Mouse (Mus musculus) heart, embryonic 14.5 days (tissue): ENCODE measurements around the gene Klk11. TPM values are rescaled to one million over a fixed set of nuclear protein-coding genes. Genes with fewer than 3 reads are reported as not detected.

Experiments
- ATAC-seq: fragments of 200-750 bp; cut with Nextera tagmentation; 2 replicates; pipeline ENCODE4 v1.8.0; 2017; ENCODE audit warnings: low read depth, moderate TSS enrichment; ENCODE audit not compliant: insufficient number of reproducible peaks, insufficient read depth, low FRiP score
- H3K27ac ChIP-seq, 2 experiments: fragments of 200-500 bp in 1 of 2; fragments of 300-500 bp in 1 of 2; sonication (generic) in 1 of 2; replicated peaks in 1 of 2; 2 replicates each; pipeline ENCODE4 v1.5.1; 2012 to 2014; ENCODE audit warnings: low read depth in 2 of 2, low read length in 2 of 2, control low read depth in 1 of 2, mild to moderate bottlenecking in 1 of 2, mixed read lengths in 1 of 2; ENCODE audit not compliant: control insufficient read depth in 1 of 2, insufficient read depth in 1 of 2
- H3K27me3 ChIP-seq: fragments of 300-500 bp; sonication (generic); 2 replicates; pipeline ENCODE4 v1.6.1; 2014; ENCODE audit warnings: mild to moderate bottlenecking, low read length, control low read depth; ENCODE audit not compliant: control insufficient read depth, insufficient read depth
- H3K36me3 ChIP-seq: fragments of 300-500 bp; sonication (generic); 2 replicates; pipeline ENCODE4 v1.6.1; 2014; ENCODE audit warnings: mild to moderate bottlenecking, control low read depth, low read length, mixed read lengths; ENCODE audit not compliant: control insufficient read depth, insufficient read depth
- H3K4me1 ChIP-seq, 2 experiments: fragments of 200-500 bp in 1 of 2; fragments of 300-500 bp in 1 of 2; sonication (generic) in 1 of 2; 2 replicates each; pipeline ENCODE4 v1.6.1; 2012 to 2014; ENCODE audit warnings: low read length in 2 of 2, control low read depth in 1 of 2, mixed read lengths in 1 of 2; ENCODE audit not compliant: control insufficient read depth in 2 of 2, insufficient read depth in 2 of 2
- H3K4me2 ChIP-seq: fragments of 300-500 bp; sonication (generic); 2 replicates; pipeline ENCODE4 v1.6.1; 2014; ENCODE audit warnings: mild to moderate bottlenecking, low read length
- H3K4me3 ChIP-seq, 2 experiments: fragments of 200-500 bp in 1 of 2; fragments of 300-500 bp in 1 of 2; sonication (generic) in 1 of 2; 2 replicates each; pipeline ENCODE4 v1.5.1; 2012 to 2014; ENCODE audit warnings: low read length in 2 of 2, mild to moderate bottlenecking in 2 of 2, control low read depth in 1 of 2, low read depth in 1 of 2, moderate library complexity in 1 of 2; ENCODE audit not compliant: control insufficient read depth in 1 of 2, insufficient read depth in 1 of 2
- H3K9ac ChIP-seq: fragments of 300-500 bp; sonication (generic); 2 replicates; pipeline ENCODE4 v1.6.1; 2014; ENCODE audit warnings: mild to moderate bottlenecking, low read length
- H3K9me3 ChIP-seq: fragments of 300-500 bp; sonication (generic); 2 replicates; pipeline ENCODE4 v1.6.1; 2016; ENCODE audit warnings: low read length, control low read depth; ENCODE audit not compliant: control insufficient read depth
- WGBS: fragments of 180-500 bp; shearing (Covaris S2); extraction: QIAGEN DNeasy Blood & Tissue Kit; methylation state at CpG from one replicate; pipeline ENCODE4 v1.1.7; 2014; 5-methylcytosine and 5-hydroxymethylcytosine counted together
- polyA plus RNA-seq: library from polyadenylated mRNA; unstranded; fragments of >200 nt; fragmentation: Nextera tagmentation; extraction: Ambion mirVana; gene quantifications from 2 replicates; pipeline ENCODE4 v1.2.1, GENCODE M21; 2014

Gene Klk11
- polyA plus RNA-seq, 1 experiment from 2014 or later: not detected

GRCm38 (mm10) chr7:43780746-43781145, 6.3 kb downstream of the Klk11 start, which contains the start of gene Klk10:
Klk10 (plus strand) TSS chr7:43781035.
- H3K9ac ChIP-seq: no peak within 1 kb of the TSS
- no peak within 1 kb of the TSS for H3K4me2 ChIP-seq
- H3K4me1 ChIP-seq: peaks cover 0 to 4% of the 10 kb centered on the region in 2 experiments; a peak in 1 of 4 replicates
- no peak within 1 kb of the TSS for H3K4me3 ChIP-seq
- H3K27ac ChIP-seq: no peak within 1 kb of the TSS
- ATAC-seq: no peak
- no peaks in the 10 kb centered on the region for H3K36me3 ChIP-seq
- H3K27me3 ChIP-seq: peaks cover 8% of the 10 kb centered on the region
- H3K9me3 ChIP-seq: no peaks in the 10 kb centered on the region
- WGBS: 60% methylated on average over 5 of the region's 5 CpGs

- Histone ChIP-seq H3K4me3 (no peak overlapping the region), H3K4me1 (peaks cover 0 to 4% of the 10 kb centered on the region in 2 experiments; a peak in 1 of 4 replicates), H3K27ac (no peak overlapping the region), H3K9ac (no peak overlapping the region), H3K36me3 (no peaks in the 10 kb centered on the region), H3K27me3 (peaks cover 8% of the 10 kb centered on the region), H3K4me2 (no peak overlapping the region), H3K9me3 (no peaks in the 10 kb centered on the region)
- 80% methylated on average over 10 of the region's 11 CpGs for WGBS
- no peak for ATAC-seq
Measured at GRCm38 (mm10) chr7:43781541-43781940, 7.1 kb downstream of the Klk11 start.

GRCm38 (mm10) chr7:43782275-43783265, 8.2 kb downstream of the Klk11 start:
- ATAC-seq: no peak
- H3K27ac ChIP-seq: no peak overlapping the region
- WGBS: 8% methylated on average over 36 of the region's 36 CpGs
- peak overlapping the region; percentile 62 for H3K4me2 ChIP-seq
- peaks cover 0 to 4% of the 10 kb centered on the region in 2 experiments; a peak in 1 of 4 replicates for H3K4me1 ChIP-seq
- H3K36me3 ChIP-seq: no peaks in the 10 kb centered on the region
- peaks cover 8% of the 10 kb centered on the region for H3K27me3 ChIP-seq
- H3K9ac ChIP-seq: peak overlapping the region; percentile 47; the same call in 1 of the 2 replicates
- peak overlapping the region; percentile 17 to 23; a peak in 3 of 4 replicates for H3K4me3 ChIP-seq
- H3K9me3 ChIP-seq: no peaks in the 10 kb centered on the region

- no peak overlapping the region for H3K4me3 ChIP-seq
- no peak overlapping the region for H3K27ac ChIP-seq
- no peaks in the 10 kb centered on the region for H3K9me3 ChIP-seq
- no peak overlapping the region for H3K9ac ChIP-seq
- ATAC-seq: no peak
- H3K27me3 ChIP-seq: peaks cover 8% of the 10 kb centered on the region
- H3K4me1 ChIP-seq: peaks cover 0 to 4% of the 10 kb centered on the region in 2 experiments; a peak in 1 of 4 replicates
- H3K4me2 ChIP-seq: no peak overlapping the region
- H3K36me3 ChIP-seq: no peaks in the 10 kb centered on the region
- WGBS: 88% methylated on average over 1 of the region's 1 CpGs
Measured at GRCm38 (mm10) chr7:43785286-43785685, 10.9 kb downstream of the Klk11 start.

GRCm38 (mm10) chr7:43788096-43788495, 13.7 kb downstream of the Klk11 start:
- Histone ChIP-seq H3K27me3 (peaks cover 5% of the 10 kb centered on the region), H3K9me3 (no peaks in the 10 kb centered on the region), H3K4me3 (no peak overlapping the region), H3K27ac (no peak overlapping the region), H3K4me2 (no peak overlapping the region), H3K9ac (no peak overlapping the region), H3K36me3 (no peaks in the 10 kb centered on the region), H3K4me1 (no peaks in the 10 kb centered on the region)
- ATAC-seq: no peak
- WGBS: 68% methylated on average over 3 of the region's 3 CpGs

GRCm38 (mm10) chr7:43789295-43789694, 14.9 kb downstream of the Klk11 start:
- Histone ChIP-seq H3K9me3 (no peaks in the 10 kb centered on the region), H3K4me2 (no peak overlapping the region), H3K27ac (no peak overlapping the region), H3K4me1 (no peaks in the 10 kb centered on the region), H3K4me3 (no peak overlapping the region), H3K27me3 (no peaks in the 10 kb centered on the region), H3K36me3 (no peaks in the 10 kb centered on the region), H3K9ac (no peak overlapping the region)
- 76% methylated on average over 2 of the region's 2 CpGs for WGBS
- ATAC-seq: no peak

- H3K27me3 ChIP-seq: peaks cover 11% of the 10 kb centered on the region
- H3K9me3 ChIP-seq: no peaks in the 10 kb centered on the region
- peaks cover 4 to 7% of the 10 kb centered on the region in 2 experiments; a peak in 2 of 4 replicates for H3K4me1 ChIP-seq
- no peaks in the 10 kb centered on the region for H3K36me3 ChIP-seq
- ATAC-seq: no peak
- no peak within 1 kb of the TSS for H3K27ac ChIP-seq
- 66% methylated on average over 7 of the region's 7 CpGs for WGBS
- H3K4me2 ChIP-seq: no peak within 1 kb of the TSS
- no peak within 1 kb of the TSS for H3K4me3 ChIP-seq
- H3K9ac ChIP-seq: no peak within 1 kb of the TSS
Measured at GRCm38 (mm10) chr7:43791591-43791990, 17.2 kb downstream of the Klk11 start, which contains the start of gene Klk9. Klk9 (plus strand) TSS chr7:43791891.
